Mouse (Mus musculus) lung, adult 2 months (tissue): Measurements from ENCODE around the gene Prtg.

ENCODE experiments used
- CTCF ChIP-seq: fragments of 200-500 bp; IDR thresholded peaks from 2 replicates; pipeline ENCODE4 v1.5.1; 2011; ENCODE audit warnings: mild to moderate bottlenecking, low read length, control low read depth; ENCODE audit not compliant: insufficient read depth
- POLR2A ChIP-seq: fragments of 200-500 bp; IDR thresholded peaks from 2 replicates; pipeline ENCODE4 v1.6.1; 2011; ENCODE audit warnings: low read depth, mild to moderate bottlenecking, control low read depth, low read length, borderline replicate concordance; ENCODE audit errors: extremely low read depth

DNA sequence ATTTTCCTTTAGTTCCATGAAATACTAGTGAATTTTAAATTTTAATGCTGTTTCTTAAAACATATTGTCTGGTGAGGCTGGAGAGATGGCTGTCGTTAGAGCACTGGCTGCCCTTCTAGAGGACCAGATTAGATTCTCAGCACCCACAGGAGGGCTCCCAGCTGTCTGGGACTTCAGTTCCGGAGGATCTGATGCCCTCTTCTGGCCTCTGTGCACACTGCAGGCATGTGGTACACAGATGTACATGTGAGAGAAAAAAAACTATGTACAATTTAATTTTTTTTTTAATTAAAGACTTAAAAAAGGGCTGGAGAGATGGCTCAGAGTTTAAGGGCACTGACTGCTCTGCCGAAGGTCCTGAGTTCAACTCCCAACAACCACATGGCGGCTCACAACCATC is 128.6 kb downstream of the Prtg start:
- no peak for TF ChIP-seq CTCF
- no peak for TF ChIP-seq POLR2A
